ENCODE assay signal across 33 mouse cellular contexts in genomic region chr12:12967946-12968345, GRCm38 (mm10). TPM values are rescaled to one million over a fixed set of nuclear protein-coding genes. Genes with fewer than 3 reads are reported as not detected.
A peak's percentile ranks its signal among the peaks of the same experiment; 100 is the strongest.
DNase-seq lines count a peak whose midpoint lies in the region; TF ChIP-seq lines count a peak whose summit lies in the region.
"Had no signal": no experiment of that assay in that cellular context is flagged by ENCODE, and none has a peak within 500 bp of the region (broad histone marks: within the 10 kb centered on the region; RNA-seq: fewer than 3 reads in every experiment).

No protein-coding gene starts in this region.

- no peak overlapping the region for H3K4me3 ChIP-seq in left cerebral cortex, adult 2 months
- H3K4me3 ChIP-seq: embryonic facial prominence, embryonic 13.5 days; forebrain, embryonic 10.5 days; forebrain, embryonic 15.5 days; gastrocnemius, adult 2 months; heart, embryonic 13.5 days; hindbrain, embryonic 15.5 days; neural tube, embryonic 15.5 days had no signal

- TF ChIP-seq CTCF in left cerebral cortex, adult 2 months (IDR thresholded peaks at IDR 0.05): no peak

- no peak overlapping the region for H3K27ac ChIP-seq in left cerebral cortex, adult 2 months
- H3K27ac ChIP-seq: embryonic facial prominence, embryonic 13.5 days; forebrain, embryonic 10.5 days; forebrain, embryonic 15.5 days; gastrocnemius, adult 2 months; heart, embryonic 13.5 days; hindbrain, embryonic 15.5 days; liver, embryonic 14.5 days; macrophage; neural tube, embryonic 15.5 days; stomach, postnatal 0 days had no signal

- intact Hi-C loops in left cerebral cortex, adult 2 months (cut with DNase I): loop anchor here (1.0 kb wide), 1 partner anchor 172 kb away; no protein-coding TSS in a partner anchor

- peak; percentile 18 to 70 for DNase-seq in frontal cortex, adult 2 months (ENCODE audit: extremely low spot score in 1 of 2, low spot score in 1 of 2)
- DNase-seq in frontal cortex, postnatal 14 days (ENCODE audit: low spot score in 2 of 2): no peak
- DNase-seq in right cerebral cortex, adult 18-20 months: peak; percentile 55
- DNase-seq in right cerebral cortex, postnatal 4 days: no peak
- DNase-seq in left cerebral cortex, adult 2 months (ENCODE audit: extremely low spot score in 1 of 2, low spot score in 2 of 2): peak; percentile 12 to 22
- peak; percentile 72 for DNase-seq in telencephalon, adult 2 months (ENCODE audit: low read depth, low spot score)
- DNase-seq in urinary bladder, postnatal 4 days (ENCODE audit: low spot score in 2 of 2): no peak
- DNase-seq: adrenal gland, postnatal 25 days; cerebellum, adult 18-20 months; cerebellum, postnatal 10 days; gastrocnemius, adult 2 months; gastrocnemius, postnatal 36 days; heart, postnatal 10 days; kidney, adult 2 months; kidney, postnatal 36 days; liver; lung, adult 2 months; lung, postnatal 10 days; midbrain, embryonic 14.5 days; retina, postnatal 1 day; spleen, adult 18-20 months; thymus, adult 2 months; thymus, postnatal 36 days had no signal

RNA-seq across cellular contexts. Expression of gene Mycn, which starts 26.2 kb away (rescaled TPM):
- 14.0 and 18.6 TPM in 2 replicates for polyA plus RNA-seq in frontal cortex, adult 2 months (2012; rRNA removed)
- total RNA-seq in left cerebral cortex, adult 2 months (2021): 10 to 100 TPM; 10.2 to 11.1 TPM
- total RNA-seq: MEL had no signal
- polyA plus RNA-seq: macrophage had no signal

Comparison
In these comparisons a context has a peak if more than half of its experiments do, and no peak if none do; other contexts are left out.
1. DNase-seq: peak in frontal cortex, adult 2 months (2 of 2), right cerebral cortex, adult 18-20 months (single experiment), left cerebral cortex, adult 2 months (2 of 2) and telencephalon, adult 2 months (single experiment); none in frontal cortex, postnatal 14 days (0 of 2), right cerebral cortex, postnatal 4 days (single experiment) and urinary bladder, postnatal 4 days (0 of 2).